Mouse (Mus musculus) inflammation-experienced regulatory T-cells, adult 6 months (primary cell): ENCODE measurements around the gene Lefty2. TPM values are rescaled to one million over a fixed set of nuclear protein-coding genes. Genes with fewer than 3 reads are reported as not detected.

Experiments
- ATAC-seq: one replicate; pipeline ENCODE4 v1.8.0; 2017
- polyA plus RNA-seq, 3 experiments: library from polyadenylated mRNA; unstranded; fragments of 100-300 nt; shearing (Covaris generic); gene quantifications; one replicate each; pipeline ENCODE4 v1.2.1; 2017

The Lefty2 gene
- polyA plus RNA-seq, 3 experiments from 2014 or later: not detected

DNA sequence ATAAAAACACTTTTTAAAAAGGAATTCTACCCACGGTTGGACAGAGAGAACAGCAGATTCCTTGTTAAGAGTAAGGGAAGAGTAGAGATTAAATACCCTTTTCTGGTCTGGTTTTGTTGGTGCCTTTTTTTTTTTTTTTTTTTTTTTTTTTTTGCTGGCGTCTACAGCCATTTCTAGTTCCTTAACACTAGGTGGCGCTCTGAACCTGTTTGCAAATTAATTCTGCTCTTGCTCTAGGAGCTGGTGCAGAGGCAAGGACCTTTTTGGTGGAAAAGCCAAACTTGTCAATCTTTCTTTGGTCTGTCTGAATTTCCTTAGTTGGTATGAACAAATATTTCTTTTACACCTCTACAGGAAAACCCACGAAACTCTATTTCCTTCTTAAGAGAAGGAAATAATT, 8.2 kb downstream of the Lefty2 start:
- no peak for ATAC-seq

DNA sequence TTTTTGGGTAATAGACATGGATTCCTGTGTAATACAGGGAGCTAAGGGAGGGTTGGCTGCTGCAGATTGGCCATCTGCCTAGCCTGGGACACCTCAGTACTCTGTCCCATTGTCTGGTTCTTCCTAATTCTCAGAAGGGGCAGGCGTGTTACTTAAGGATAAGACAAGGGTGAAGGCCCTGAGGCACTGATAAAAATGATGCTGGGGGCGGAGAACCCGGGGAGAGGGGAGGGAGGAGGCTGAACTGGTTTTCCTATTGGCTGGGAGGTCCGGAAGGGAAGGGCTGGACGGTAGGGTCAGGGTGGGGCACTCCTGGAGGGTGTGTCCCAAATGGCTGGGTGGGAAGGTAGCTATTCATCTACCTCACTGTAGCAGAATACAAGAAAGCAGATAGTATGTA, 10.0 kb downstream of the Lefty2 start:
- ATAC-seq: no peak

DNA sequence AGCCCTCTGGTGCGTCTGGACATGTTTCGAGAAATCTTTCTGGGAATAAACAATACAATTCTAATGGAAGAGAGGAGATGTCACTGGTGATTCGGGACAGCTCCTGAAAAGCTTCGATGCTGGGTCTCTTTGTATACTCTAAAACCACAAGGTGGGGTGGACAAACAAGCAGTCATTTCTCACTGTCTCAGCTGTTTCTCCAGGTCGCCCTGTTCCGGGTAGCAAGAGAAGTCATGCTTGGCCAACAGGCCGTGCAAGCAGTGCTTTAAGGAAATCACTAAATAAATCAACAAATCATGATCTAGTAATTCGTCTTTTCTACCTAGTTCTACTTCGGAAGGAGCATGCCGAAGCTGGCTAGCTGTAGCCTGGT, 10.7 kb downstream of the Lefty2 start:
- ATAC-seq: no peak

DNA sequence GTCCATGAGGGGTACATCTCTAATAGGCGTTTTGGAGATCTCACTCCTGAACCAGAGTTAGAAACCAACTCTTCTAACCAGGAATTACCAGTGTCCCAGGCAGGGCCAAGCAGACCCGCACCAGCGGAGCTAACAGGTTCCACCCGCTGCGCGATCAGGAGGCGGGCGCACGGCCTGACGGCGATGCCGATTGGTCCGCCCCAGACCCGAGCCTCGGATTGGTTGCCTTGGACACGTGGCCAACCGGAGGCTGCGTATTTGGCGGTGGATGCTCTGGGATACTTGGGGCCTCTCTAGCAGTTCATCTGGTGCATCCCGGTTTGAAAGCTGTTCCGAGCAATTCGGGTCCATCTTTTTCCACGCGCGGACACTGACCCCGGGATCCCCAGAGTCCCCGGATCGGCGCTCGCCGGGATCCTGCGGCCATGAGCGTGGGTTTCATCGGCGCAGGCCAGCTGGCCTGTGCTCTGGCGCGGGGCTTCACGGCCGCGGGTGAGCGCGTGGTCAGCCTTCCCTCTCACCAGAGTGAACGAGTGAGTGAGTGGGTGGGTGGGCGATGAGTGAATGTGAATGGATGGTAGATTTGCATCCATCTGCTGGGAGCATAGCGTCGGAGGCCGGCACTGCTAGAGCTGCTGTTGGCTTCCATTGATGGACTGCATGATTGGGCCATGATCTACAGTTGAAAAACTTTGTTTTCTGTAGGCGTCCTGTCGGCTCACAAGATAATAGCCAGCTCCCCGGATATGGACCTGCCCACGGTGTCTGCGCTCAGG, 11.3 kb downstream of the Lefty2 start, which contains the start of gene Pycr2:
Gene Pycr2 (plus strand): TSS at position 255 of the 776 bp plus-strand sequence.
- peak; percentile 98 for ATAC-seq

DNA sequence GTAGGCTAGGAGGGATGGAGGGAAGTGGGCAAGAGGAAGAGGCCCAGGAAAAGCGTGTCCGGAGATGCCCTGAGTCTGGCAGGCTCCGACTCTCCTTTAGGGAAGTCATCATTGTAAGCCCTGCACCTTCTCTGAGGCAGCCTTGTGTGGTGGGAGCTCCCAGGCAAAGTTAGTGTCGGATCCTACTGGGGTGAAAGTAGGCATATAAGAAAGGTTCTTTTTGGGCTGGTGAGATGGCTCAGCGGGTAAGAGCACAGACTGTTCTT, 11.8 kb downstream of the Lefty2 start:
- no peak for ATAC-seq

DNA sequence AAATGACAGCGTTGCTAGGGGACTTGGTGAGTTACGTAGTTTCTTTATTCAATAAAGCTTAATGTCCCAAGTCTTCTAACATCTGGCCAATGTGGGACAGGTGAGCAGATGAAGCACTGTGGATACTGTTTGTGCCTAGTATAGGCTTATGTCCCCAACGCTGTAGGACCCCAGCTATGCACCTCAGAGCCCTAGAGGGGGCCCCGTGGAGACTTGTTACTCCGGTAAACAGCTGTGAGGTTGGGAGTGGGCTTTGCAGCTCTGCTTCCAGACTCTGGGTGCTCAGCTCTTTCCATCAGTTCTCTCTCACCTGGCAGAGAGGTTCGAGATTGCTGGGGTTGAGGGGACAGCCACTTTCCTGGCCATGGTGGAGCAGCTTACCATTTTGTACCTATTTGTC, 12.4 kb downstream of the Lefty2 start:
- ATAC-seq: no peak

DNA sequence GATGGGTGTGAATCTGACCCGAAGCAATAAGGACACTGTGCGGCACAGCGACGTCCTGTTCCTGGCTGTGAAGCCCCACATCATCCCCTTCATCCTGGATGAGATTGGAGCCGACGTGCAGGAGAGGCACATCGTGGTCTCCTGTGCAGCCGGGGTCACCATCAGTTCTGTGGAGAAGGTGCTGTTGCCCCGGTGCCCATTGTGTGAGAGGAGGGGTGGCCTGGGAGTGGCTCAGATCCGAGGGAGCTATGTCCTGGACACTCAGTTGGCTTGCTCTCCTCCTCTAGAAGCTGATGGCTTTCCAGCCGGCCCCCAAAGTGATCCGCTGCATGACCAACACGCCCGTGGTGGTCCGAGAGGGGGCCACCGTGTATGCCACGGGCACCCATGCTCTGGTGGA, 13.0 kb downstream of the Lefty2 start:
- no peak for ATAC-seq

DNA sequence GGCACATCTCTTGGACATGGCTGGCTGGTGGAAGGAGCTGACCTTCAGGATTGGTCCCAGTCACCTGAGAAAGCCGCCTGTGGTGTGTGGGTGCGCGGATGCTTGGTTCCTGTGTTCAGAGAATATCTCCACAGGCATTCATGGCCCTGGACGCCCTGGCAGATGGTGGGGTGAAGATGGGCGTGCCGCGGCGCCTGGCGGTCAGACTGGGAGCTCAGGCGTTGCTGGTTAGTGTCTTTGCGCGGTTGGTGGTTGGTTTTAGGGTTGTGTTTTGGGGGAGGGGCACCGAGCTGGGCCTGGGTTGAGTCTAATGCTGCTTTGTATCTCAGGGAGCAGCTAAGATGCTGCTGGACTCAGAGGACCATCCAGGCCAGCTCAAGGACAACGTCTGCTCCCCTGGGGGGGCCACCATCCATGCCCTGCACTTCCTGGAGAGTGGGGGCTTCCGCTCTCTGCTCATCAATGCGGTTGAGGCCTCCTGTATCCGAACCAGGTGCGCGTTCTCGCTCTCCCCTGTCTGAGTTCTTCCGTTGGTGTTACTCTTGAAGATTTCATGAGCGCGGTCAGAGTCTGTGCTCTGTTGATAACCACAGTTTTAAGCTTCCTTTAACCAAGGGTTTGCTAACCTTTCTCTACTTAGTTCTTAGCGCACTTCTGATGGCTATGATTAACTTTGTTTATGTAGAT, 13.7 kb downstream of the Lefty2 start:
- no peak for ATAC-seq

DNA sequence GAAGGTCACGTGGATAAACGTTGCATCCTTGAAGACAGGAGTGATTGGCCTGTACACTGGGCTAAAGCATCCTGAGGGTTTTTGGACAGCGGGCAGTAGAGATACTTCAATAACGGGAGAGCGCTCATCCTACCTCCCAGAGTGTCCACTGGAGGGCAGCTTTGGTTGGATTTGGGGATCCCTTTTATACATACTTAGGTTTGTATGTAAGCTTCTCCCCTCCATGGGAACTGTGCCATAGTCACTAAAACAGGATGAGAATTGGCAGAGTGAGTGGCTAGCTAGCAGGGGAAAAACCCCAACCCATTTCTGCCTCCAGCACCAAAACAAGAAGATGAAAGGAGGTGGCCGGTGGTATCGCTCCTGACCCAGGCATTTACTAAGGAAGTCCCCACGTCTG, 18.2 kb downstream of the Lefty2 start:
- no peak for ATAC-seq

DNA sequence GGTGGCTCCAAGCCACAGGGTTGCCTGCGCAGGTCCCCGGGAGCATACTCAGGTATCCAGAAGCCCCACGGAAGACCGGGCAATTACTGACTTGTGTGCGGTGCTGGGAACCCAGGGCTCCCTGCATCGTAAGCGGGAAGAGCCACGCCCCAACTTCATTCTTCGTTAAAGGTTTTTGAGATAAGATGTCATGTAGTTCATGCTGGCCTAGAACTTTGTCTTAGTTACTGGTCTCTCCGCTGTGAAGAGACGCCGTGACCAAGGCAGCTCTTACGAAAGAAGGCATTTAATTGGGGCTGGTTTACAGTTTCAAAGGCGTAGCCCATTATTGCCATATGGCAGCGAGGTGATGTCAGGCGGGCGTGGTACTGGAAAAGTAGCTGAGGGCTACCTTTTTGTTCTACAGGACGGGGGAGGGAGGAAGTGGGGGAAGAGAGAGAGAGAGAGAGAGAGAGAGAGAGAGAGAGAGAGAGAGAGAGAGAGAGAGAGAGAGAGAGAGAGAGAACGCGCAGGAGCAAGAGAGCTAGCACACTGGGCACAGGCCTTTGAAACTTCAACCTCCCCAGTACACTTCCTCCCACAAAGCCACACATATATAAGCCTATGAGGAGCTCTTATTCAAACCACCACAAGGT, 18.9 kb downstream of the Lefty2 start:
- peak; percentile 74 for ATAC-seq

DNA sequence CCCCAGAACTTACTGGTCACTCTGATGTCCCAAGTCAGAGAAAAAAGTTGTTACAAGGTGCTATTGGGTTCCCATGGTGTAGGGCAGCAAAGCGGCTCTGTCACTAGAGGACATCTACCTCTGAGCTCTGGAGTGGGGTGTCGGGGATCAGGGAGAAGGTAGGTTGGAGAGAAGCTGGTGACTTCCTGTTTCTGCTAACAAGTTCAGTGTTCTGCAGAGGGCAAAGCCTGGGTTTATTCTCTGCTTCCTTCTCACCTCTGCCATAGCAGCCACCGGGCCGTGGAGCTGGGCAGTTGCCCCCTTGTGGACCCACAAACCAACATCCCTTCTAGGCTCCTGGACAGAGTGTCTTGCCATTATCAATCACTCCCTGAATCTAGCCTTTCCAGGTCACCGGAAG, 19.9 kb downstream of the Lefty2 start:
- ATAC-seq: no peak

DNA sequence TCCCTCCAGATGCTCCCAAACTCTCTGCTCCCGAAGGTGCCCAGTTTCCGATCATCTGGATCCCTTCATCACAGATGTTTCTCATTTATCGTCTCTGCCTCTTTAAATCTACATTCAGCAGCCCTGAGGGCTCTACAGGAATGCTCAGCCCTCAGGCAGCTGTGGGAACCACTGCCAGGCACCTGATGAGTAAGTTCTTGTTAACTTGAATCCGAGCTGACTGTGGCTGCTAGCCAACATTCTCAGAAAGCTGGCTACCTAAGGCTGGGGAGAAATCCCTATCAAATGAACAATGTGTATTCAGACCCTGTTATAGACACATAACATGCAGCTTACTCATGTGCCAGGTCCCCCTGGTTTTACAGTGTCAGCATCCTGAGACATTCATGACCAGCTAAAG, 20.9 kb downstream of the Lefty2 start:
- ATAC-seq: no peak

DNA sequence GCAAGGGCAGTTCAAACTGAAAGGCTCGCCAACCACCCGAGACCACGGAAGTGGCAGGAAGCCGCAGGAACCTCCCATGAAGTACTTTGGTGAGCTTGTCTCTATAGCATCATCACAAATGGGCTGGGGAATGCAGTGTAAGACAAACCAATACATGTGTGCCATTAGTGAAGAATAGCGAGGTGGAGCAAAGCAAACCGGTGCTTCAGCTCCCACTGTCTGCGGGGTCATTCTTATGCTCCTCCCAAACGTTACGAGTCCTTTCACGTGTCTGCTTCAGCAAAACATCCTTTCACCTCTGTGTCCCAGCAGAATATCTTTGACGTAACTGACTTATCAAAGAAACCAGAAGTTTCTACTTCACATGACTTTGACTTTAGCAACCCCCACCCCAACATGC, 23.5 kb downstream of the Lefty2 start:
- peak; percentile 44 for ATAC-seq

DNA sequence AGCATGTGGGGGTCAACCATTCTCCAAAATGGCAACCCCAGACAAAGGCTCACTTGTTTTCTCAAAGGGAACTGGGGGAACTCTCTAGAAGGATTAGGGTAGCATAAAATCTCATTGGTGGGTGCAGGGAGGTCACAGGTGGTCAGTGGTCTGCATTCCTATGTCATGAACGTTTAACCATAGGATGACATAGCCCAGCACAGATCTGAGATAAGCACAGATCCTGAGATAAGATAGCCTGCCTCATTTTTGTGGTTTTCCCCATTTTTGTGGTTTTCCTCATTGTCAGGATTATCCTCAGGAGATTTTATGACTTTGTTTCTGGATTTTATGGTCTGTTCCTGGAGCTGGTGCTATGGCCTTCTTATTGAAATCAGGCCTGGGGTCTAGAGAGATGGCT, 24.1 kb downstream of the Lefty2 start:
- ATAC-seq: no peak

DNA sequence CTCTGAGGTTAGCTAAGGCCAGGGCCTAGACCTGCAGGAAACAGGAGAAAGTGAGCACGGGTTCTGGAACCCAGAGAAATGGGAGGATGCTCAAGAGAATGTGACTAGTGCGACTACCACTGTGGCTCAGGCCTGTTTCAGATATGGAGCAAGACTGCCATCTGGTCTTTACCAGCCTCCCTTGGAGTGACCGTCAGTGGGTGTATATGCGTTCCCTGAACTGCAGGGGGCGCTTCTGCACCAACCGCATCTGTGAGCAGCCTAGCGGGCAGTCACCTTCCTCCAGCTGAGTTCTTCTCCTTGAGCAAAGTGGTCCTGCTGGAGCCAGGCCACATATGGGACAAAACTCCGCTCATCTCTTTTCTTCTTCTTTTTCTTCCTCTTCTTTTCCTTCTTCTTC, 26.8 kb downstream of the Lefty2 start:
- ATAC-seq: no peak

DNA sequence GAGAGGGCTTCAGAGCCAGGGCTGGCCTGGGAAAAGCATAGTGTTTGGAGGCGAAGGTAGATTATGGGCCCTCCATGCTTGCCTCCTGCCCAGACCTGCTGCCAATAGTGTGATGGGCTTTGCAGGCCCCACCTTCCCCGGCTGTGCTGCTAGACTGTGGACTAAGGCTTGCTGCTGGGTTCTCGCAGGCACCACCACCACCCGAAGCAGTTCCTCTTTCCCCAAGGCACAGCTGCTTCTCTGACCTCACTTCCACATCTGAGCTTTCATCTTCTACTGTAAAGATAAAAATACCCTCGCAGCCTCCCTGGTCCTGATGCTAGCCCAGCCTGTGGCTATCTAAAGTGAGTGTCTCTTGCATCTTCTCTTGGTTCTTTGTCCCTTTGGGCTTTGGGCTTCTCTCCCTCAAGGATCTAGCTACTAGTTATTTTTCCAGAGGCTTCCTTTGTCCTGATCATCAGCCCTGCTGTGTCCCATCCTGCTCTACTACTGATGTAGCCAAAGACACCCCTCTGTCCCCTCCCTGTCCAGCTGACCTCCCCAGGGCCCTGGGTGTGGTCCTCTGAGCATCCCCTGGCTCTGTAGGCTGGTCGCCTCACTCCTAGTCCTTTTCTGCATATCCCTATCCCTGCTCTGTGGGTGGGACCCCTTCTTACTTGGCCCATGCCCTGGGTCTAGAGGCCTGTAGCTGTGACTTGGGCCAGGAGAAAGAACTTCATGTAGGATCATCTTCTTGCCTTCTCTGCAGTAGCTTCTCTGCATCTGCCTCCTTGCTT, 29.6 kb downstream of the Lefty2 start:
- ATAC-seq: no peak

DNA sequence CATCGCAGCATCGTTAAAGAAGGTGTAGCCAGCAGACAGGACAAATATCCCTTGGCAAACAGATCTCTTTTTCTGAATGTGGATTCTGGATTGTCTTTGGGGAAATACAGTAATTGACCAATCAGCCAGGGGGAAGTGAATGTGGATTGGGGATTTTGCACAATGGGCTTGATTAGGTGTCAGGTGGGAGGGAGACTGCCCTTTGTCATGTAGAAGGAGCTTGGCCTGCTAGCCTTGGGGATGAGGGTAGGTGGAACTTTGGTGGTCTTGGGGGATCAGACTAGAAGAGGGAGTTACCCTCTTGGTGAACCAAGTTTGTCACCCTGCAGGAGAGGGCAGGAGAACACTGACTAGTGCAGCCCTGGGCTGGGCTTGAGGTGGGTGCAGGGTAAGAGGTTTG, 31.8 kb downstream of the Lefty2 start:
- no peak for ATAC-seq

DNA sequence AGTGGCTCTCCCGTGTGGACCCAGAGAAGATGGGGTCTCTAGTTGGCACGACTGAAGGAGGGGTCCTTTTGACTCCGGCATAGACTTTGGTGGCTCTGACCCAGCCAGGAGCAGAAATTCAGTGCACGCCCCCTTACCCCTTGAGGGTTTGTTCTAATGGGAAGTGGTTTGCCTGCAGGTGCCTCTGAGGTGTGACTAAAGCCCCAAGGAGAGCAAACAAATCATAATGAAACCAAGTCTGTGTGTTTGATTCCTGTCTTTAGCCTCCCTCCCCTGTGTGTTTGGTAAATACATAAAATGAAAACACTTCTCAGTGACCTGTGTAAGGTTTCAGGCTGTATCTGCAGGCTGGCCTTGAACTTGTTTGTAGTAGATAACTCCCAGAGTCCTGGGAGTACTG, 33.4 kb downstream of the Lefty2 start:
- peak; percentile 65 for ATAC-seq

DNA sequence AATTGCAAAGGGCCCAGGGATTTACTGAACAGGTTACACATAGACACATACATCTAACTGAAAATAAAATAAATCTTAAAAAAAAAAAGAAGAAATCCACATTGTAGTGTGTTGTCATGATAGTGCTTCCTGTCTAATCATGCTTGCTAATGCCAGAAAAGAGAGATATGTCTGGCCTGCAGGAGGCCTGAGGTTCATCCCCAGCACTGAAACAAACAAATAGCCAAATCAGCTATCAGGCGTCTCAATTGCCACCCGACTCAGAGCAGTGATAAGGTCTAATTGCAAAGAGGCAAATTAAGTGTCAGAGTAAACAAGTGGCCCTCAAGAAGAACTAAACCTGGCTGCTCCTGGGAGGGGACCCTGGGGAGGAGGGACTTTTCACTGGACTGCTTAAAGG, 36.7 kb downstream of the Lefty2 start:
- no peak for ATAC-seq

DNA sequence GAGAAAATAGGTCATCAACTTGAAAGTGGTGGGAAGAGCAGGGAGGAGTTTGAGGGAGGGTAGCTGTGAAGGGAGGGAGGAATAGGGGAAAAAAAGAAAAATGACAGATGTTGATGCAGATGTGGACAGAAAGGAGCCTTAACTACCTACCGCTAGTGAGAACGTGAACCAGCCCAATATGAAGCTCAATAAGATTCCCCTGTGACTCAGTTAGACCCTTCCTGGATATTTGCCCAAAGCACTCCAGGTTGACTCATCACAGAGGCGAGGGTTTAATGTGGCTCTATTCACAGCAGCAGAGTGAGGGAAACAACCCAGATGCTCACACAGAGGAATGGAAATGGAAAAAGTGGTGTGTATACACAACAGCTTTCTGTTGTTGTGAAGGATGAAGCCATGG, 38.2 kb downstream of the Lefty2 start:
- ATAC-seq: no peak

DNA sequence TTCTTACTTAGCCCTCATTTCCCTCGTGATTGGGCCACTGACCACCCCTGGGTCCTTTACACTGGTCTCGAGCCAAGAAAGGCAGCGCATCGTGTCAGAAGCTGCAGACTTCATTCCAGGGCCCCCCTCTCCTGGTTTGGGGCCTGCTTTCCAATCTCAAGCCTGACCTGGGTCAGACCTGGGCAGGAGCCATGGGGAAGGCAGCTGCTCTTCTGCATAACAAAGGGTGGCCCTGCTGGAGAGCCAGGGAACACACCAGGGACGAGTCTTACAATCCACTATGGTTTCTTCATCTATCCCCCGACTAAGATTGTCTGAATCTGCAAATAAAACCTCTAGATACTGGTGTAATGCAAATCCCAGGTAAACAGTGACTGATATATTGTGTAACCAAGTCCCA, 40.8 kb downstream of the Lefty2 start:
- no peak for ATAC-seq

DNA sequence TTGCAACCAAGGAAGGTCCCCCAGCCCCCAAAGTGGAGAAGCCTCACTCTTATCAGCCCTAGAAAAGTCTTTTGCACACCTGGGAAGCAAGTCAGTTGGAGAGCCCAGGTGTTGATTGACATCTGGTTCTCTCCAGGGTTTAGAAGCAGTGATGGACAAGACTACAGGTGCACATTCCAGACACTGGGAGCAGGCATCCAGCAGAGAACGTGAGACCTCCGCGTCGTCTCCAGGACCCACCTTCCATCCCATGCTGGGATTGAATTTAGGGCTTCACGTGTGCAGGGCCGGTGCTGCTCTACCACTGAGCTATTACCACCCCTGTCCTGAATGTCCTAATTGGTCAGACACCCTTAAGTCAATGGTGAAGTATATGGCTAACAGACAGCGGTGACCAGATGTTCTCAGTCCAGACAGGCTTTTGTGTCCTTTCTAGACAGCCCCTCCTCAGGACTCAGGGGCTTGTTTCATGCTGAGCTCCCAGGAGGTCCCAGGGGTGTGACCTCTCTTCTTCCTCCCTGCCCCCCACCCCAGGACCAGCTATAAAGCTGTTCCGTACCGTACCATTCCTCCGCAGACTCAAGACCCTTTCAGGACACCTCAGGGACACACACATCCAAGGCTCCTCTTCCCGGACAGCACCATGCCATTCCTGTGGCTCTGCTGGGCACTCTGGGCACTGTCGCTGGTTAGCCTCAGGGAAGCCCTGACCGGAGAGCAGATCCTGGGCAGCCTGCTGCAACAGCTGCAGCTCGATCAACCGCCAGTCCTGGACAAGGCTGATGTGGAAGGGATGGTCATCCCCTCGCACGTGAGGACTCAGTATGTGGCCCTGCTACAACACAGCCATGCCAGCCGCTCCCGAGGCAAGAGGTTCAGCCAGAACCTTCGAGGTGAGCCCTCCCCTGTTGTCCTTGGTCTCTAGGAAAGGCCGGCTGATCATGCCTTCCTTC, 41.8 kb downstream of the Lefty2 start, which contains the start of gene Lefty1:
Gene Lefty1 (plus strand): TSS at position 556 of the 953 bp plus-strand sequence.
- no peak for ATAC-seq
